Mouse (Mus musculus) heart, embryonic 12.5 days (tissue): Measurements from ENCODE around the gene Creb3l2. TPM values are rescaled to one million over a fixed set of nuclear protein-coding genes. Genes with fewer than 3 reads are reported as not detected.
A peak's percentile ranks its signal among the peaks of the same experiment; 100 is the strongest.

Experiments
- ATAC-seq: fragments of 200-750 bp; cut with Nextera tagmentation; 2 replicates; pipeline ENCODE4 v1.8.0; 2017; ENCODE audit warnings: moderate TSS enrichment, moderate library complexity; ENCODE audit not compliant: insufficient number of reproducible peaks, low FRiP score
- H3K27ac ChIP-seq: fragments of 300-500 bp; sonication (generic); 2 replicates; pipeline ENCODE4 v1.5.1; 2016; ENCODE audit warnings: mild to moderate bottlenecking, moderate library complexity; ENCODE audit not compliant: poor library complexity, severe bottlenecking
- H3K27me3 ChIP-seq: fragments of 300-500 bp; sonication (generic); replicated peaks from 2 replicates; pipeline ENCODE4 v1.6.1; 2016; ENCODE audit warnings: mild to moderate bottlenecking, moderate library complexity
- H3K36me3 ChIP-seq: fragments of 300-500 bp; sonication (generic); 2 replicates; pipeline ENCODE4 v1.6.1; 2016; ENCODE audit warnings: mild to moderate bottlenecking, moderate library complexity
- H3K4me1 ChIP-seq: fragments of 300-500 bp; sonication (generic); replicated peaks from 2 replicates; pipeline ENCODE4 v1.6.1; 2016; ENCODE audit warnings: mild to moderate bottlenecking
- H3K4me2 ChIP-seq: fragments of 300-500 bp; sonication (generic); 2 replicates; pipeline ENCODE4 v1.6.1; 2016; ENCODE audit warnings: mild to moderate bottlenecking, moderate library complexity
- H3K4me3 ChIP-seq: fragments of 300-500 bp; sonication (generic); 2 replicates; pipeline ENCODE4 v1.5.1; 2016; ENCODE audit warnings: mild to moderate bottlenecking
- H3K9ac ChIP-seq: fragments of 300-500 bp; sonication (generic); 2 replicates; pipeline ENCODE4 v1.6.1; 2016; ENCODE audit warnings: mild to moderate bottlenecking, moderate library complexity
- H3K9me3 ChIP-seq: fragments of 300-500 bp; sonication (generic); replicated peaks from 2 replicates; pipeline ENCODE4 v1.6.1; 2016; ENCODE audit warnings: mild to moderate bottlenecking, moderate library complexity
- WGBS: fragments of 180-500 bp; shearing (Covaris S2); methylation state at CpG from one replicate; pipeline ENCODE4 v1.1.7; 2016; 5-methylcytosine and 5-hydroxymethylcytosine counted together
- polyA plus RNA-seq: library from polyadenylated mRNA; unstranded; fragments of >200 nt; fragmentation: Nextera tagmentation; extraction: Ambion mirVana; gene quantifications from 2 replicates; pipeline ENCODE4 v1.2.1, GENCODE M21; 2016

Creb3l2 gene
- polyA plus RNA-seq, 1 experiment from 2014 or later, result 49.4 TPM

DNA sequence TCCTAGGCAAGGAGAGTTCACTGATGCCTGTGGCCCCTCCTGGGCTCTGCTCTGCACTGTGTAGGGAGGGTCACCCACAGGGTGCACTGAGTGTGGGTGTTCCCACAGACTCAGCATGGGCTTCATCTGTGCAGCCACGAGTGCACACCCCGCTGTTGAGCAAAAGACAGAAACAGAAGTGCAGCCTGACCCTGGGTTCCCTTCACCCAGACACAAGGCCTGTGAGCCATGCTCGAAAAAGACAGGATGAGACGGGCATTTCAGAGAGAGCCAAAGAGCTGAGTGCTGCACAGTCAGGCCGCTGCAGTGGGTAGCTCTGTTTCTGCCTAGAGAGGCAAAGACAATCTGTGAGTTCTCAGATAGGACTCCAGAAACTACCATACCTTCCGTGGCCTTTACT, 114.4 kb downstream of the Creb3l2 start:
- H3K4me1 ChIP-seq, result peaks cover 65% of the 10 kb centered on the region
- no peak overlapping the region for H3K4me3 ChIP-seq
- no peak overlapping the region for H3K9ac ChIP-seq
- H3K9me3 ChIP-seq, result no peaks in the 10 kb centered on the region
- H3K27me3 ChIP-seq, result no peaks in the 10 kb centered on the region
- no peak for ATAC-seq
- WGBS, result 52% methylated on average over 6 of the region's 6 CpGs
- H3K36me3 ChIP-seq, result peaks cover 31% of the 10 kb centered on the region
- peak overlapping the region; percentile 41 for H3K27ac ChIP-seq
- H3K4me2 ChIP-seq, result no peak overlapping the region

DNA sequence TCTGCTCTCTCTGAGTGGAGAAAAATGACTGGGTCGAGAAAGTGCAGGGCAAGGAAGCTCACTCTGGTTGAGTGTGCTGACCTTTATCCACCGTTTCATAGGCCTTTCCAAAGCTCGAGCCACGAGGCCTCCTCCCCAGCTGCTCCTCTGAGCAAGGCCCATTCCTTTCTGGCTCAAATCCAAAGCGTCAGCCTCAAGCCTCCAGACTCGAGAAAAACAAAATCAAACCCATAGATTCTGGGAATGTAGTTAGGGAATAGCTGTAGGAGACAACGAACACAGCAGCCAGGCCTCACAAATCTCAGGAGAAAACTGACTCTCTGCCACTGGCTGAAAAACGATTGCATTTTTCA, 115.4 kb downstream of the Creb3l2 start:
- Histone ChIP-seq H3K27ac (peak overlapping the region; percentile 49), H3K36me3 (peaks cover 21% of the 10 kb centered on the region), H3K9me3 (no peaks in the 10 kb centered on the region), H3K9ac (no peak overlapping the region), H3K27me3 (no peaks in the 10 kb centered on the region), H3K4me3 (no peak overlapping the region), H3K4me1 (peaks cover 55% of the 10 kb centered on the region), H3K4me2 (no peak overlapping the region)
- WGBS, result 35% methylated on average over 8 of the region's 8 CpGs
- ATAC-seq, result no peak

DNA sequence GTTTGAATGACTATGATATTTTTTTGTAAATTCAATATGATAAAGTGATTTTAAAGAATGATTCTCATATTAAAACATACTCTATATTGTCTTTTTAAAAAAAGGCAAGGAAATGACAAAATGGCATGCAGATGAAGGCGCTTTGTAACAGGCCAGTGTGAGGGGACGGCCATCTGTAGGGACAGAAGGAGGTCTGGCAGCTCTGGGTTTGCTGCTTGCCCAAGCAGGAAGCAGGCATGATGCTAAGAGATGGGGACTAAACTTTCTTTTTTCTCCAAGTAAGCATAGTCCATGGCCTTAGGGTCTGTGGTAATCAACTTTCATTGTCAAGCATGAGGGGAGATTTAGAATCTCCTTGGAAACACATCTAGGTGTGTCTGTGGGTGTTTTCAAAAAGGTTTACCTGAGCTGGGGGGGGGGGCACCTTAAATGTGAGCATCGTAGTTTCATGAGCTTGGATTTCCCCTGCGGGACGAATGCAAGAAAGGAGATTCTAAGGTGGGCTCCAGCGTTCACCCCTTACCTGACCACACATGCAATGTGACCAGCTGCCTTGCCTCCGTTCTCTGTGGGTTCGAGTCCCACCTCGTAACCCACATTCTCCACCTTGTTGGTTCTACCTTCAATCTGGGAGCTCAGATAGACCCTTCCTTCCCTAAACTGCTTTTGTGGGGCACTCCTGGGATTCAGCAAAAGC, 115.9 kb downstream of the Creb3l2 start:
- Histone ChIP-seq H3K4me1 (peaks cover 50% of the 10 kb centered on the region), H3K4me3 (no peak overlapping the region), H3K36me3 (peaks cover 16% of the 10 kb centered on the region), H3K27me3 (no peaks in the 10 kb centered on the region), H3K9me3 (no peaks in the 10 kb centered on the region), H3K27ac (peak overlapping the region; percentile 49; the same call in 1 of the 2 replicates), H3K4me2 (no peak overlapping the region), H3K9ac (no peak overlapping the region)
- ATAC-seq, result no peak
- 89% methylated on average over 9 of the region's 9 CpGs for WGBS

DNA sequence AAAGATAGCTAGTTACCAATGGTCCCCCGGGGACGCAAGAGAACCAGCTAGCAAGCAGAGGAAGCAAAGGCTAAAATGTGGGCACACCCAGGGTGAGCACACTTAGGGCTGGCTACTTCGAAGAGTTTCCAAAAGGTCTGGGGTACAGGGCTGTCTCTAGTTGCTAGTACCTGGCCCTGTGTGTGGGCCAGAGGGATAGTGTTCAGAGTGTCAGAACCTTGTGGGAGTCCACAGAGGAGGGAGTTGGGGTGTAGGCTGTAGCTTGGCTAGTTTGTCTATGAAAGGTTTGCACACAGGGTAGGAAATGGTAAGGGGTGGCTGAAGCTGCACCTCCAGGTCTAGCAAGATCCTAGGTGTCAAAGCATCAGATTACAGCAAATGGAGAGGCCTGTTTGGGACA, 116.9 kb downstream of the Creb3l2 start:
- H3K9ac ChIP-seq, result no peak overlapping the region
- ATAC-seq, result no peak
- H3K4me1 ChIP-seq, result peaks cover 43% of the 10 kb centered on the region
- H3K27me3 ChIP-seq, result no peaks in the 10 kb centered on the region
- no peak overlapping the region for H3K27ac ChIP-seq
- H3K4me2 ChIP-seq, result no peak overlapping the region
- no peak overlapping the region for H3K4me3 ChIP-seq
- WGBS, result 68% methylated on average over 3 of the region's 3 CpGs
- H3K9me3 ChIP-seq, result no peaks in the 10 kb centered on the region
- peaks cover 14% of the 10 kb centered on the region for H3K36me3 ChIP-seq

DNA sequence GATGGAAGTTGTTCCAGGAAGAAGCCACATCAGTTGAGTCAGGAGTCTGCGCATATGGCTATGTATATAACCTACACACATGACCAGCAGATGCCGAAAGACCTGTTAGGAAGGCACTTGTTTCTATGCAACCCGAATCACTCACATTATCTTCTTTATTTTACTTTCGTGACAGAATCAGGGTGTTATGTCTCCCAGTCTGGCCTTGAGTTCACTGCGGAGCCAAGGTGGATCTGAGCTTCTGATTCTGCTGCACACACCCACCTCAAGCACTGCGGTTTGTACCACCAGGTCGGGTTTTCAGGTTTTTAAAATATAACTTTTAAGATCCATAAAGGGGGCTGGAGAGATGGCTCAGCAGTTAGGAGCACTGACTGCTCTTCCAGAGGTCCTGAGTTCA, 119.3 kb downstream of the Creb3l2 start:
- WGBS, result 89% methylated on average over 7 of the region's 7 CpGs
- peaks cover 18% of the 10 kb centered on the region for H3K4me1 ChIP-seq
- H3K4me2 ChIP-seq, result no peak overlapping the region
- peaks cover 3% of the 10 kb centered on the region; the same call in 1 of the 2 replicates for H3K36me3 ChIP-seq
- H3K27me3 ChIP-seq, result no peaks in the 10 kb centered on the region
- no peak overlapping the region for H3K9ac ChIP-seq
- no peaks in the 10 kb centered on the region for H3K9me3 ChIP-seq
- H3K27ac ChIP-seq, result no peak overlapping the region
- H3K4me3 ChIP-seq, result no peak overlapping the region
- no peak for ATAC-seq

DNA sequence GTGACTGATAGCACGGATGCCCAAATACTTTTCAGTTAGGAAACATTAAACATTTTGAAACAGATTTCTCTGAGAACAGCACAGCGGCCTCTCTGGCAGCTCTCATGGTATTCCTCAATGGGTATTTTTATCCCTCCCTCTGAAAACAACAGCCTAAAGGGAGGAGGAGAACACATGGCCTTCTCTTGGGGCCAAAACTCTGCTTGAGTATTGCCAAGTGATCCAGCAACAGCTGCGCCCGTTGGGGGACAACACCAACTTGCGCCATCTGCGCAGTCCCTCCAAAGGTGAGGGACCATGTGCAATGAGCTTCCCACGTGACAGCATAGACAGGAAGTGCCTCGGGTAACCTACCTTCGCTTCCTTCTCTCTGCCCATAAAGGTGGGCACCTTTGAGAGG, 119.9 kb downstream of the Creb3l2 start:
- 90% methylated on average over 9 of the region's 9 CpGs for WGBS
- H3K4me1 ChIP-seq, result peaks cover 15% of the 10 kb centered on the region
- no peaks in the 10 kb centered on the region for H3K27me3 ChIP-seq
- no peaks in the 10 kb centered on the region for H3K36me3 ChIP-seq
- H3K9me3 ChIP-seq, result no peaks in the 10 kb centered on the region
- no peak overlapping the region for H3K4me3 ChIP-seq
- no peak for ATAC-seq
- H3K4me2 ChIP-seq, result no peak overlapping the region
- H3K27ac ChIP-seq, result no peak overlapping the region
- no peak overlapping the region for H3K9ac ChIP-seq

DNA sequence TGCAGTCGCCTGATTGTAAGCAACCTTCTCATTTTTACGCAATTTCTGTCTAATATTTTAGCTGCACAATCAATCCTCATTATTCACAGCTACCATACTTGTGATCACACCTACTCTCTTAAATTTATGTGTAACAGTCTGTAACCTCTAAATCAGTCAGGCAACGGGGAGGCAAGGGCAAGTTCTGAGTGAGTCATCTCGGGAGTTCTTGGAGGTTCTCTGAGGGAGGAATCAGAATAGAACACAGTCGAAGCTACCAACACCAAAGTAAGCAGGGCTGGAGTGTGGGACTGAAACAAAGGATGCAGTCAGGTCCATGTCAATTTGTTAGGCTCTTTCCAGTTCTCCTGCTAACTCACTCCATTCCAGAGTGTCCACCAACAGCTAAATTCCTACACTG, 124.0 kb downstream of the Creb3l2 start:
- Histone ChIP-seq H3K9me3 (no peaks in the 10 kb centered on the region), H3K4me3 (no peak overlapping the region), H3K27ac (no peak overlapping the region), H3K9ac (no peak overlapping the region), H3K36me3 (no peaks in the 10 kb centered on the region), H3K27me3 (no peaks in the 10 kb centered on the region), H3K4me2 (no peak overlapping the region), H3K4me1 (no peaks in the 10 kb centered on the region)
- ATAC-seq, result no peak
- WGBS, result 64% methylated on average over 5 of the region's 5 CpGs

DNA sequence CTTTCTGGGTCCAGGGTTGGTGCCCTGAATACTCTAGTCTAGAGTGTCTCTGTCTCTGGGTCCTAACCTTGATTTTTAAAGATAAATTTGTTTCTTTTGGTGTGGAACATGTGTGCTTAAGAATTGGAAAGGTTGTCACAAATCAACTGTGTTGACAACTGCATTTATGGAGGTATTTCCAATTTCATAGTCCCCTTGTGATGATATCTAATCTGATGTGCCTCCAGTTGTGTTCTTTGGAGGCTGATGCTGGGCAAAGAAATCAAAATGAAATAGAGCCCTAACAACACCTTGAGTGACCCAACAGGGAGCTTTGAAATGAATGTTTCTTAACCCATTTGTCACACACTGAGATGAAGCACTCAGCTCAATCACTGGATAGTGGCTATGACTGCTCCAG, 126.5 kb downstream of the Creb3l2 start:
- ATAC-seq, result no peak
- no peaks in the 10 kb centered on the region for H3K27me3 ChIP-seq
- no peaks in the 10 kb centered on the region for H3K9me3 ChIP-seq
- H3K4me2 ChIP-seq, result no peak overlapping the region
- no peaks in the 10 kb centered on the region for H3K36me3 ChIP-seq
- no peaks in the 10 kb centered on the region for H3K4me1 ChIP-seq
- H3K4me3 ChIP-seq, result no peak overlapping the region
- no peak overlapping the region for H3K9ac ChIP-seq
- H3K27ac ChIP-seq, result no peak overlapping the region

DNA sequence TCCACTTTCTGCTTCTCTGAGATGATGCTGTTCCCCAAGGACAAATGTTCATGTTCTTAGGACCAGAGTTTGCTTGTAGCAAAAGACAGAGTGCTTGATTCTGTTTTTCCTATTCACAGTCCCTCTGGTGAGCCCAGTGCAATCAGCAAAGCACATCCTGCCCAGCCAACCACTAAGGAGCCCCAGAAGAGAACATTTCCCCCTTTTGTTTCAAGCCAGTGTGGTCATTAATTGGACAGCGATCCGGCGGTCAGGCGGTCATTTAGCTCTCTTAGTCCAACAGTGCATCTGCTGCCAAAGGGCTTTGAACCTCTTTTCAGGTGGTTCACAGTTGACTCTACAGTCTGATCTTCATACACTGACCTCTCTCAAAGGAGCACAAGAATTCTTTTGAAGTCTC, 131.3 kb downstream of the Creb3l2 start:
- no peak for ATAC-seq
- H3K36me3 ChIP-seq, result no peaks in the 10 kb centered on the region
- no peak overlapping the region for H3K27ac ChIP-seq
- H3K4me3 ChIP-seq, result no peak overlapping the region
- no peaks in the 10 kb centered on the region for H3K27me3 ChIP-seq
- H3K9ac ChIP-seq, result no peak overlapping the region
- H3K4me2 ChIP-seq, result no peak overlapping the region
- 0 out of 2 replicates have a peak, but pooled peaks cover 1% of the 10 kb centered on the region for H3K9me3 ChIP-seq
- 74% methylated on average over 4 of the region's 4 CpGs for WGBS
- H3K4me1 ChIP-seq, result no peaks in the 10 kb centered on the region

DNA sequence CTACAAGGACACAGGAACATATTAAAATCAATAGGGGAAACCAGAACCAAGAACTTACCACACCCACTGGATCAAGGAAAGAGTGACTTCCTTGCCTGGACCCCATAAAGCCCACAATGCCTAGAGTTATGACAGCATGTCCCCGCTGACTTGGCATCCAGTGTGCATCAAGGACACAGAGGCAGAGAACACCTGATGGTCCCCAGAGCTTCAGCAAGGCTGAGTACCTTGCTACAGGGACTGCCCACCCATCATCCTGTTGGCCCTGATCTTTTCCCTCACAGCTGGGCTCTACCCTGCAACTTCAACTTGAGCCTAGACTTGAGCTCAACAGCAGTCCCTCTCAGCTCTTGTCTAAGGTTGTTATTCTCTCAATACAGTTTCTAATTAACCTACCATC, 135.3 kb downstream of the Creb3l2 start:
- H3K27me3 ChIP-seq, result peaks cover 8% of the 10 kb centered on the region
- ATAC-seq, result no peak

DNA sequence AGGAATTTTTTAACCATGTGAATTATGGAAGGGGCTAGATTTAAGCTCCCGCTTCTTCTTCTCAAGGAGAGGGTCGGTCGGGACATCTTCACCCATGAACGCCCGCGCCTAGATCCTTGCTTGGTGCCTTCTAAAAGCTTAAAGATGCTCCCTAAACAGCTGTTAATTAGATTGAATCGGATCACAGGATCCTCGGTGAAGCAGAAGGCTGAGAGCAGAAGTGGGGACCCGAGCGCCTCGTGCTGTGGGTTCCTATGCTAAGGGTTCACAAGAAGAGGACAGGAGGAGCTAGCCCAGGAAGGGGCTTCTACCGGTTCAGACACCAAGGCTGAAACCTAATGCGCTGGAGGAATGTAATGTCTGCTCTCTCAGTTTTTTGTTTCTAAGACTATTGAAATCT, 141.5 kb downstream of the Creb3l2 start:
- Histone ChIP-seq H3K9ac (peak overlapping the region; percentile 70; the same call in 1 of the 2 replicates), H3K27me3 (peaks cover 55% of the 10 kb centered on the region), H3K4me3 (peak overlapping the region; percentile 75), H3K27ac (no peak overlapping the region), H3K36me3 (no peaks in the 10 kb centered on the region), H3K4me2 (peak overlapping the region; percentile 100), H3K4me1 (peaks cover 22% of the 10 kb centered on the region), H3K9me3 (no peaks in the 10 kb centered on the region)
- 10% methylated on average over 13 of the region's 13 CpGs for WGBS
- no peak for ATAC-seq

More for the DNA sequence above, 135.3 kb downstream of the Creb3l2 start:
- Histone ChIP-seq H3K36me3 (no peaks in the 10 kb centered on the region), H3K4me3 (no peak overlapping the region), H3K27ac (no peak overlapping the region), H3K9ac (no peak overlapping the region), H3K4me2 (no peak overlapping the region), H3K9me3 (0 out of 2 replicates have a peak, but pooled peaks cover 2% of the 10 kb centered on the region), H3K4me1 (no peaks in the 10 kb centered on the region)
- WGBS, result 77% methylated on average over 1 of the region's 1 CpGs
